Mouse (Mus musculus): Measurements from ENCODE around the gene Vcpkmt. TPM values are rescaled to one million over a fixed set of nuclear protein-coding genes. Genes with fewer than 3 reads are reported as not detected.
"Not testable (repeated sequence)": the region's sequence is repeated elsewhere in the genome, so short reads cannot be mapped to it uniquely, and the experiment has no call there.

Vcpkmt gene
- 10 to 100 TPM; 19.9 to 21.2 TPM for total RNA-seq (2021)

- peak; percentile 79 to 87 for DNase-seq (ENCODE audit: extremely low spot score in 1 of 2, low spot score in 1 of 2)
Measured at GRCm38 (mm10) chr12:69582613-69583269, at the start of gene Vcpkmt. TSS of gene Vcpkmt (minus strand) at chr12:69583028.

- not testable (repeated sequence) for DNase-seq (ENCODE audit: extremely low spot score in 1 of 2, low spot score in 1 of 2)
Measured at GRCm38 (mm10) chr12:69618590-69618989, 35.8 kb upstream of the Vcpkmt start.

GRCm38 (mm10) chr12:69604367-69604766, 21.5 kb upstream of the Vcpkmt start:
- no peak for DNase-seq (ENCODE audit: extremely low spot score in 1 of 2, low spot score in 1 of 2)

GRCm38 (mm10) chr12:69597446-69597845, 14.6 kb upstream of the Vcpkmt start:
- DNase-seq (ENCODE audit: extremely low spot score in 1 of 2, low spot score in 1 of 2), result no peak

- DNase-seq (ENCODE audit: extremely low spot score in 1 of 2, low spot score in 1 of 2), result no peak
Measured at GRCm38 (mm10) chr12:69593130-69593529, 10.3 kb upstream of the Vcpkmt start.

GRCm38 (mm10) chr12:69583270-69583629, 422 bp upstream of the Vcpkmt start:
- DNase-seq (ENCODE audit: extremely low spot score in 1 of 2, low spot score in 1 of 2), result no peak

GRCm38 (mm10) chr12:69582216-69582612, 614 bp downstream of the Vcpkmt start:
- no peak for DNase-seq (ENCODE audit: extremely low spot score in 1 of 2, low spot score in 1 of 2)

- no peak for DNase-seq (ENCODE audit: extremely low spot score in 1 of 2, low spot score in 1 of 2)
Measured at GRCm38 (mm10) chr12:69579623-69580022, 3.2 kb downstream of the Vcpkmt start.

- DNase-seq (ENCODE audit: extremely low spot score in 1 of 2, low spot score in 1 of 2), result no peak
Measured at GRCm38 (mm10) chr12:69576120-69576627, 6.7 kb downstream of the Vcpkmt start.

GRCm38 (mm10) chr12:69573916-69574881, 8.6 kb downstream of the Vcpkmt start:
- peak; percentile 57 to 88 for DNase-seq (ENCODE audit: extremely low spot score in 1 of 2, low spot score in 1 of 2)

- no peak for DNase-seq (ENCODE audit: extremely low spot score in 1 of 2, low spot score in 1 of 2)
Measured at GRCm38 (mm10) chr12:69573271-69573670, 9.6 kb downstream of the Vcpkmt start.

GRCm38 (mm10) chr12:69569926-69570325, 12.9 kb downstream of the Vcpkmt start:
- no peak for DNase-seq (ENCODE audit: extremely low spot score in 1 of 2, low spot score in 1 of 2)

GRCm38 (mm10) chr12:69568266-69568665, 14.6 kb downstream of the Vcpkmt start:
- no peak for DNase-seq (ENCODE audit: extremely low spot score in 1 of 2, low spot score in 1 of 2)

- DNase-seq (ENCODE audit: extremely low spot score in 1 of 2, low spot score in 1 of 2), result not testable (repeated sequence)
Measured at GRCm38 (mm10) chr12:69561006-69561405, 21.8 kb downstream of the Vcpkmt start.

- DNase-seq (ENCODE audit: extremely low spot score in 1 of 2, low spot score in 1 of 2), result no peak
Measured at GRCm38 (mm10) chr12:69556221-69556861, 26.5 kb downstream of the Vcpkmt start.

- no peak for DNase-seq (ENCODE audit: extremely low spot score in 1 of 2, low spot score in 1 of 2)
Measured at GRCm38 (mm10) chr12:69545456-69546178, 37.2 kb downstream of the Vcpkmt start.

GRCm38 (mm10) chr12:69544994-69545393, 37.8 kb downstream of the Vcpkmt start:
- no peak for DNase-seq (ENCODE audit: extremely low spot score in 1 of 2, low spot score in 1 of 2)

GRCm38 (mm10) chr12:69544562-69544961, 38.3 kb downstream of the Vcpkmt start:
- DNase-seq (ENCODE audit: extremely low spot score in 1 of 2, low spot score in 1 of 2), result no peak

GRCm38 (mm10) chr12:69542376-69542775, 40.5 kb downstream of the Vcpkmt start:
- DNase-seq (ENCODE audit: extremely low spot score in 1 of 2, low spot score in 1 of 2), result no peak

GRCm38 (mm10) chr12:69541663-69542062, 41.2 kb downstream of the Vcpkmt start:
- no peak for DNase-seq (ENCODE audit: extremely low spot score in 1 of 2, low spot score in 1 of 2)

Data from layer of hippocampus, postnatal 25 days (tissue).